Mouse (Mus musculus): ENCODE data around the gene Gm4787. TPM values are rescaled to one million over a fixed set of nuclear protein-coding genes. Genes with fewer than 3 reads are reported as not detected.
"Not testable (repeated sequence)": the region's sequence is repeated elsewhere in the genome, so short reads cannot be mapped to it uniquely, and the experiment has no call there.

Gm4787 gene
- 2.2 and 2.5 TPM in 2 replicates for polyA plus RNA-seq (2012; rRNA removed)

DNA sequence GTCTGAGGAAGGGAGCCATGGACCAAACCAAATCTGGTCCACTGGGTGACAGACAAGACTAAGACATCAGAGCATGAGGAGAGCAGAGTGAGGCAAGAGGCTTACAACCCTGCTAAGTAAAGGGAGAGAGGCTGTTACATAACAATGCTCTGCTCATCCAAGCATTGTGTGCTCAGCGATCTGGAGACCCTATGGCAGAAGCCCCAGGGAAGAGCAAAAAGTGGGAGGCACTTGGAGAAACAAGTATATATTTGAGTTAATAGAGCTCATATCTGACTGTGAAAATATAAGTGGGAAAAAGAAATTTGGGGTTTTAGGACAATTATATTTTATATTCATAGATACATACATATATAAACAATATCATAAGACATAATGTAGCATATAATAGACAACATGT is at the start of gene Gm4787:
Gm4787 (minus strand) TSS at position 101 of the 400 bp plus-strand sequence.
- 47% methylated on average over 1 of the region's 1 CpGs for WGBS
- not testable (repeated sequence) for H3K4me1 ChIP-seq (ENCODE audit: control insufficient read depth, insufficient read depth, low read length); DNase-seq; H3K4me3 ChIP-seq (replicated peaks; ENCODE audit: insufficient read depth, low read depth, low read length); H3K27ac ChIP-seq (ENCODE audit: insufficient read depth, low read length); H3K27me3 ChIP-seq (ENCODE audit: control insufficient read depth, insufficient read depth, low read length)

DNA sequence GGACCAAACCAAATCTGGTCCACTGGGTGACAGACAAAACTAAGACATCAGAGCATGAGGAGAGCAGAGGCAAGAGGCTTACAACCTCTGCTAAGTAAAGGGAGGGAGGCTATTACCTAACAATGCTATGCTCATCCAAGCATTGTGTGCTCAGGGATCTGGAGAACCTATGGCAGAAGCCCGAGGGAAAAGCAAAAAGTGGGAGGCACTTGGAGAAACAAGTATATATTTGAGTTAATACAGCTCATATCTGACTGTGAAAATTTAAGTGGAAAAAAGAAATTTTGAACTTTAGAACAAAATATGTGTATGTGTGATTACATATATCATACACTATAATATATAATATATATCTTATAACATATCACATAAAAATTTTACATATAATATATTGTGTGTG is 42.6 kb upstream of the Gm4787 start, which contains the start of gene Adam4:
Adam4 (minus strand) TSS at position 101 of the 400 bp plus-strand sequence.
- TF ChIP-seq POLR2A (IDR thresholded peaks at IDR 0.05; ENCODE audit: borderline replicate concordance, insufficient read depth, low read length) = no peak
- TF ChIP-seq CTCF (IDR thresholded peaks at IDR 0.05; ENCODE audit: borderline replicate concordance, insufficient read depth, low read depth, low read length) = no peak
- Histone ChIP-seq H3K4me1 (ENCODE audit: control insufficient read depth, insufficient read depth, low read length) (no peaks in the 10 kb centered on the region), H3K27me3 (ENCODE audit: control insufficient read depth, insufficient read depth, low read length) (no peaks in the 10 kb centered on the region), H3K27ac (ENCODE audit: insufficient read depth, low read length) (no peak within 1 kb of the TSS), H3K4me3 (replicated peaks; ENCODE audit: insufficient read depth, low read depth, low read length) (no peak within 1 kb of the TSS)
- WGBS = 94% methylated on average over 1 of the region's 1 CpGs
- no peak for DNase-seq

DNA sequence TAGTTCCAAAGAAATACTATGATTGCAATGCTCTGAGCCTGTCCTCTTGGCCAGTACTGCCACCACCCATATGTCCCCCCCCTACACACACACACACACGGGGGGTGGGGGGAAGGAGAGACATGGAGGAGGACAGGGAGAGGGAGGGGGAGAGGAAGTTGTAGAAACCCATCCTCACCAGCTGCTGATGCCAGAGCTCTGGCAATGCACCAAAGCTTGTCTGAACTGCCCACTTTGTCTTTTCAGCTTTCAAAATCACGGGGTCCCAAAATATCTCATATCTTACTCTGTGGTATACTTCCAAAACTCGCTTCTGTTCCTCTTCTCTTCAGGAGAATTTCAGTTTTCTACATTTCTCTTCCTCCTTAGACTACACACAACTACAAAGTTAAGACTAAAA is 33.9 kb upstream of the Gm4787 start:
- WGBS = 50% methylated on average over 3 of the region's 3 CpGs
- H3K4me3 ChIP-seq (replicated peaks; ENCODE audit: insufficient read depth, low read depth, low read length) = no peak overlapping the region
- DNase-seq = no peak
- no peaks in the 10 kb centered on the region for H3K4me1 ChIP-seq (ENCODE audit: control insufficient read depth, insufficient read depth, low read length)
- no peak overlapping the region for H3K27ac ChIP-seq (ENCODE audit: insufficient read depth, low read length)
- TF ChIP-seq POLR2A (IDR thresholded peaks at IDR 0.05; ENCODE audit: borderline replicate concordance, insufficient read depth, low read length) = no peak
- no peak for TF ChIP-seq CTCF (IDR thresholded peaks at IDR 0.05; ENCODE audit: borderline replicate concordance, insufficient read depth, low read depth, low read length)
- H3K27me3 ChIP-seq (ENCODE audit: control insufficient read depth, insufficient read depth, low read length) = no peaks in the 10 kb centered on the region

DNA sequence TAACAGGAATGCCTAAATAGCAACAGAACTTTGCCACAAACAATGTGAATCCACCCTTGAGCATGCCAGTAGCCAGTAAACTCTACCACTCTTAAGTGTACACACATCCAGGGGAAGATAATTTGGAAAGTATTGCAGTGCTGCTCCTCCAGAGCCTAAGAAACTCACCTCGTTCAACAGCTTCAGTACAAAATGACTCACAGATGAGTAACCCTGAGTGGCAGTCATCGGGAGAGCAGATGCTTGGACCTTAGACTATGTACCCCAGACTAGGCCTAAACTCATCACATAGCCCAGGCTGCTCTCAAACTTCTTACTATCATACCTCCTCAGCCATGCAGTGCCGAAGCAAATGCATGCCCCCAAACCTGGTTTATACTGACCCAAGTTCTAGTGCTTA is 29.7 kb upstream of the Gm4787 start:
- TF ChIP-seq CTCF (IDR thresholded peaks at IDR 0.05; ENCODE audit: borderline replicate concordance, insufficient read depth, low read depth, low read length) (no peak), POLR2A (IDR thresholded peaks at IDR 0.05; ENCODE audit: borderline replicate concordance, insufficient read depth, low read length) (no peak)
- no peak for DNase-seq
- H3K4me1 ChIP-seq (ENCODE audit: control insufficient read depth, insufficient read depth, low read length) = no peaks in the 10 kb centered on the region
- WGBS = 85% methylated on average over 3 of the region's 3 CpGs
- no peak overlapping the region for H3K27ac ChIP-seq (ENCODE audit: insufficient read depth, low read length)
- no peaks in the 10 kb centered on the region for H3K27me3 ChIP-seq (ENCODE audit: control insufficient read depth, insufficient read depth, low read length)
- H3K4me3 ChIP-seq (replicated peaks; ENCODE audit: insufficient read depth, low read depth, low read length) = no peak overlapping the region

DNA sequence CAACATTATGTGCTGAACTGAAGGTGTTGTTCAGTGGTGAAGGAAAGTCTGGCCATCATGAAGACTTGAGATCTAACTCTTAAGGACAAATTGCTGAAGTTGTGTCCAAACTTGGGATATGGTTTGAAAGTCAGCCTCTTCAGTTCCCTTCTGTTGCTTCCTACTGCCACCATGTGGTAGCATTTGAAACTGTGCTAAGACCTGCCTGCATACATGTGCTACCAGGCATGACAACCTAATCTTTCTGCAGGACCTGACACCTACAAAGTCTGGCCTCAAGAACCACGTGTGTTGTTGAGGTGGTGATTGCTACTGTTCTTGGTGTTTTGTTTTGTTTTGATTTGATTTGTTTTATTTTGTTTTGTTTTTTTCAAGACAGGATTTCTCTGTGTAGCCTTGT is 22.9 kb upstream of the Gm4787 start:
- DNase-seq = peak; percentile 70 to 77
- H3K27me3 ChIP-seq (ENCODE audit: control insufficient read depth, insufficient read depth, low read length) = no peaks in the 10 kb centered on the region
- no peak overlapping the region for H3K4me3 ChIP-seq (replicated peaks; ENCODE audit: insufficient read depth, low read depth, low read length)
- TF ChIP-seq CTCF (IDR thresholded peaks at IDR 0.05; ENCODE audit: borderline replicate concordance, insufficient read depth, low read depth, low read length) (peak; percentile 82), POLR2A (IDR thresholded peaks at IDR 0.05; ENCODE audit: borderline replicate concordance, insufficient read depth, low read length) (no peak)
- no peak overlapping the region for H3K27ac ChIP-seq (ENCODE audit: insufficient read depth, low read length)
- H3K4me1 ChIP-seq (ENCODE audit: control insufficient read depth, insufficient read depth, low read length) = no peaks in the 10 kb centered on the region
- WGBS = 14% methylated on average over 1 of the region's 1 CpGs

DNA sequence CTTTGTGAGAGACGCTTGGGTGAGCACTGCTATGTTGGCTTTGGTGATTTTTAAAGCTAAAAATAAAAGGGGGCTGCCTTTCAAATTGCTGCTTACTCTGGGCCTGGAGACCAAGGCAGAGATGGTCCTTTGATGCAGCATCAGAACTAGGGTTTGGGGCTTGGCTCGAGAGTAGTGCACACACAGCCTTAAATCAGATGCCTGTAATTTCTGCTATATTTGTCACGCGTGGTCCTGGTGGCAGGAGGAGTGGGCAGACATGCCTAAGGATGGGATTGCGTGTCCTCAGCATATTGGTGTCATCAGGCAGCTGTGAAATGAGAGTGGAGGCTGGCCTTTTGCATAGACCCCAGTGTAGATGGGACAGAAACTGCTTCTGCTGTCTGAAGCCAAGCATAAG is 45.4 kb downstream of the Gm4787 start:
- TF ChIP-seq POLR2A (IDR thresholded peaks at IDR 0.05; ENCODE audit: borderline replicate concordance, insufficient read depth, low read length) (no peak), CTCF (IDR thresholded peaks at IDR 0.05; ENCODE audit: borderline replicate concordance, insufficient read depth, low read depth, low read length) (no peak)
- no peaks in the 10 kb centered on the region for H3K27me3 ChIP-seq (ENCODE audit: control insufficient read depth, insufficient read depth, low read length)
- H3K4me3 ChIP-seq (replicated peaks; ENCODE audit: insufficient read depth, low read depth, low read length) = peak overlapping the region; percentile 25
- 70% methylated on average over 5 of the region's 5 CpGs for WGBS
- no peak for DNase-seq
- no peak overlapping the region for H3K27ac ChIP-seq (ENCODE audit: insufficient read depth, low read length)
- H3K4me1 ChIP-seq (ENCODE audit: control insufficient read depth, insufficient read depth, low read length) = peaks cover 3% of the 10 kb centered on the region; the same call in 1 of the 2 replicates

DNA sequence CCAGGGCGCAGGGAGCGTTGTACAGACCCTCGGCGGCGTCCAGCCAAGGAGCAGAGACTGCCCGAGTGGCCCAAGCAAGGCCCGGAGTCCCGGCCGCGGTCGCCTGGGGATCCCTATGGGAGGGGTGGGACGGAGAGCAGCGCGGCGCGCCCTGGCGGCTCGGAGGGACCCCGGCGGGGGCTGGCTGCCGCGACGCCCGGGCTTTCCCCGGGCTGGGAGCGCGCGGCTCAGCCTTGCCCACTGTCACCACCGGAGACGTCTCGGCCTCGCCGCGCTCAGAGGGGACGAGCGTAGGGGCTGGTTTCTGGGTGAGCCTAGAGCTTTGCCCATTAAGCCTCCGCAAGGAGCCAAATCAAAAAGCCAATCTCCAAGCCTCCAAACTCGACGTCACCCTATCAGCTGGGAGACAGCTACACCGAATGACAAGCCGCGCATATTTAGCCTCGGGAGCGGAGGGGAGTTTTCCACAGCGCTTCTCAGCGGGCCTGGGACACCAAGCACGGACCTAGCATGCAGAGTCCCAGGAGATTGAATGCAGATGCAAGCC is 46.3 kb downstream of the Gm4787 start, which contains the start of gene Slc8a3:
Slc8a3 (minus strand) TSS at position 306 of the 547 bp plus-strand sequence.
- Histone ChIP-seq H3K4me3 (replicated peaks; ENCODE audit: insufficient read depth, low read depth, low read length) (peak within 1 kb of the TSS; percentile 79), H3K27ac (ENCODE audit: insufficient read depth, low read length) (peak within 1 kb of the TSS; percentile 90), H3K27me3 (ENCODE audit: control insufficient read depth, insufficient read depth, low read length) (no peaks in the 10 kb centered on the region), H3K4me1 (ENCODE audit: control insufficient read depth, insufficient read depth, low read length) (peaks cover 3% of the 10 kb centered on the region; the same call in 1 of the 2 replicates)
- under 1% methylated on average over 47 of the region's 47 CpGs for WGBS
- TF ChIP-seq POLR2A (IDR thresholded peaks at IDR 0.05; ENCODE audit: borderline replicate concordance, insufficient read depth, low read length) (0 out of 2 replicates have a peak, but pooled peaks have one; percentile 57), CTCF (IDR thresholded peaks at IDR 0.05; ENCODE audit: borderline replicate concordance, insufficient read depth, low read depth, low read length) (no peak)
- peak; percentile 85 to 89 for DNase-seq
